Mouse (Mus musculus): ENCODE measurements around the gene Aebp2.
"Not testable (repeated sequence)": the region's sequence is repeated elsewhere in the genome, so short reads cannot be mapped to it uniquely, and the experiment has no call there.

Aebp2 gene

DNA sequence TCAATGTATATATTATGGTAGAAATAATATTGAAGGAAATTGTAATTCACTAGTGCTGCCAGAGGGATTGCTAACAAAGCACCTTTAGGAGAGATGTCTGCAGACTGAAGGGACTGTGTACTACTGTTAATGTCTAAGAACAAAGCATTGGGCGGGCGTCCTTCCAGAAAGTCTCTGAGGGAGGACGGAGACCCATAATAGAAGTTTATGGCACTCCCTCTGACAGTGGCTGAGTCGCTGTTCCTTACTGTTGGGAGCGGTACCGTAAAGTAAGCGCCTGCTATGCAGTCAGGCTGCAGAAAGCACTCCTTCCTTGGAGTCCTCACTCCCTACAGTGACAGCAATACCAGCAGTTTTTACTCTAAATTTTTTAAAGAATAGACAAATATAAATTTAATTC lies 29.5 kb downstream of the Aebp2 start:
- in situ Hi-C loops (cut with MboI): no loop called here

DNA sequence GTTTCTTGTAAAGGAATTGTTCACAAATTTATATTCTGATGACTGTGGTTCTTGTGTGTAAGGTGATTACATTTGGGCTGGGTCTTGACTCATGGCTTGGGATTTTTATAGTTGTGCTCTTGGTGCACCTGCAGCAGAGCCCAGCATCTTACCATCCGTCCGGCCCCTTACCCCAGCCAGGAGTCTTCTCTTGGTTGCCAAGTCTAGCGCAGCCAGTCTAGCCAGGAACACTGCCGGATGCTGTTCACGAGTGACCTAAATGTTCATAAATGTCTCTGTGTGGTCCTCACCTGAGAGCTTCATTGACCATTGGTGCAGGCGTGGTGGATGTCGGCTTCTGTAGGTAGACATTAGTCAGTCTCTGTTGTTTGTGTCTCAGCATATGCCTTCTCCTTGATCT lies 33.0 kb downstream of the Aebp2 start:
- in situ Hi-C loops (cut with MboI): no loop called here

DNA sequence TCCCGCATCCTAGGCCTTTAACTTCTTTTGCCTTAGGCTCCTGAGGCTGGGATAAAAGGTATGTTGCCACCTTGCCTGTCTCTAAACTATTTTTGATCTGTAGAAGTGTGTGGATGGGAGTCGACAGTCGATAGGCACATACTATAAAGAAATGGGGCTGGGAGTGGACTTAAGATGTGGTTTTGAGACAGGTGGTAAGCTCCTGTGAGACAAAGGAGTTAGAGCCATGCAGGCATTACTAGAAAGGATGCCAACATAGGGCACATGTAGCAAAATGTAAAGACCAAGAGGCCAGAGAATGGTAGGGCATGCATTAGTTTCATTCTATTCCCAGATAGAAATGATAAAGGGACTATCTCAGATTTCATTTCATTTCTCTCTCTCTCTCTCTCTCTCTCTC lies 34.5 kb downstream of the Aebp2 start:
- in situ Hi-C loops (cut with MboI): no loop called here

DNA sequence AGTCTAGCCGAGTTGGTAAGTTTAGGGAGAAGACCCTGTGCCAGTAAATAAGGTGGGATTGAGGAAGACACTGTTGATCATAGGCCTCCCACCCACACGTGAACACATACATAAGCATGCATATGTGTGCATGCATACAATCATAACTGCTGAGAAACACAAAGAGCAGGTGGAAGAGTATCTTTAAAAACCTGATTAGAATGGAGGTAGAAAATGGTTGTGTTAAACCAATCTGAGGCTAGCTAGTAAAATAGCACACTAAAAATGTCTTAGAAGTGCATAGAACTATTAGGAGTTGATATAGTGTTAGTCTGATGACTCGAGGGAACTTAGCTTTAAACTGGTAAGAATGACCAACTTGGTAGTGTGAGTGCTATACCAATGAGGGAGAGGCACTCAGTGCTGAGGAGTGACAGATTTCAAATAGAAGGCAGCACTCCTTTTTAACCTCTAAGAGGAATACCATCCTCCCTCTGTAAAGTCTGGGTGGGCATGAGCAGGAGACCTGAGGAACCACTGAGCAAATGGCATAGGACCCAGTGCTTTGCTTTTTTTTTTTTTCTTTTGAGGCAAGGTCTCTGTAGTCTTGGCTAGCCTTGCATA lies 35.6 kb downstream of the Aebp2 start:
- in situ Hi-C loops (cut with MboI): no loop called here

DNA sequence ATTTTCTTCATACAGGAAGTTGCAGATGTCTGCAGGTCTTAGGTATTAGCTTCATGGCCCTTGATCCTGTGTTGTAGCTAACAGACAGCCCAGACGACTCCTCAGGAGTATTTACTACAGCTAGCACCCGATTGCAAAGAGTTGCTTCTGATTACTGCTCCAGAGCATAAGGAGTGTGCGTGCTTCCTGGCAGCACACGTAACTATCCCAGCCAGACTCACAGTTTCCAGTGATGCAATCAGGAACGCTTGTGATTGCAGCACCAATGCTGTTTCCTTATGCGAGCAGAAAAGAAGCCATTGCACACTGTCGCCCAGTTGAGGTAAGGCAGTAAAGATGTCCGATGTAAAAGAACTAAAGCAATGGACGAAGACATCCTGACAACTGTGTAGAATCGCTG lies 38.6 kb downstream of the Aebp2 start:
- in situ Hi-C loops (cut with MboI): no loop called here

DNA sequence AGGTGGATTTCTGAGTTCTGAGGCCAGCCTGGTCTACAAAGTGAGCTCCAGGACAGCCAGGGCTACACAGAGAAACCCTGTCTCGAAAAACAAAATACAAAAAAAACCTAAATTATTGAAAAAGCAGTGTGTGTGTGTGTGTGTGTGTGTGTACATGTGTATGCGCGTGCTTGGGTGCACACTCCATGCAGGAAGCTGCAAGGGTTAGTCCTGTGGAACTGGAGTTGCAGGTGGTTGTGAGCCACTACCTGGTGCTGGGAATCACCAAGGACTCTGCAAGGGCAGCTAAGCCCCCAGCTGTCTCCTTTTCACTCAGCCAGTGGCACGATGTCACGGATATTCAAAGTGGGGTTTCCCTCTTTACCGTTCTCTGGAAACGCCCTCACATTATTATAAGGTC lies 39.3 kb downstream of the Aebp2 start:
- in situ Hi-C loops (cut with MboI): no loop called here

DNA sequence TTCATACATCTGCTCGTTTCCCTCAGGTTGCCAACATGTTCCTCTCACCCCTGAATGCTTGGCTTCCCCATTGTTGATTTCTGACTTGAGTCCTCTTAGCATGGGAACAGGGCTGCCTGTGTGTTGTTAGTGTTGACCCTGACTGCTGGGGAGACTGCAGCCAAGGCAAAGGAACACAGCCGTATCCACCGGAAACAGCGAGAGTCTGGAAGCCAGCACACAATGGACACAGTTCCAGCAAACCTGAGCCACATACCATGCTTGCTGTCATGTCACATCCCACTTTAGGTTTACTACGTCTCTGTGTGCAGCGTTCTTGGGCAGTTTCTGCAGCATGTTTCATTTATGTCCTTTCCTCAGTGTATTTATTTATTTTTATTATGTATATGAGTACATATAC lies 39.8 kb downstream of the Aebp2 start:
- in situ Hi-C loops (cut with MboI): no loop called here

DNA sequence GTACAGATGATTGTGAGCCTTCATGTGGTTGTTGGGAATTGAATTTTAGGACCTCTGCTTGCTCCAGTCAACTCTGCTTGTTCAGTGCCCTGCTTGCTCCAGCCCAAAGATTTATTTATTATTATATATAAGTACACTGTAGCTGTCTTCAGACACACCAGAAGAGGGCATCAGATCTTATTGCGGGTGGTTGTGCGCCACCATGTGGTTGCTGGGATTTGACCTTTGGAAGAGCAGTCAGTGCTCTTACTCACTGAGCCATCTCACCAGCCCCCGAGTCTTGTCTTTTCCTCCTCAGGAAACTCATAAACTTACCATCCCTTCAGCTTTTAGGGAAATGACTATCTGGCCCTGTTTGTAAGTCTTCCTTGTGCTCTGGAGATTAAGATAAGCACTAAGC lies 40.2 kb downstream of the Aebp2 start:
- in situ Hi-C loops (cut with MboI): not testable (repeated sequence)

DNA sequence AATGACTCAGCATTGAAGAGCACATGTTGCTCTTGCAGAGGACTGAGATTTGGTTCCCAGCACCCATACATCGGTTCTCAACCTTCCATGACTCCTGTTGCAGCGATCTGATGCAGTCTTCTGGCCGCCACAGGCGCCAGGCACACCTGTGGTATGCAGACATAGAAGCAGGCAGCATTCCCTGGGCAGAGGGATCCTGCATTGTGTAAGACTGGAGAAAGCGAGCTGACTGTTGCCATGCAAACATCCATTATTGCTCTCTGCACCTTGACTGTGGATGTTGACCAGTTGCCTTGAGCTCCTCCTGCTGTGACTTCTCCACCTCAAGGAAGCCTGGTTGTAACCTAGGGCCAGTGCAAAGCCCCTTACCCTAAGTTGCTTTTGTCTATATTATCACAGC lies 42.1 kb downstream of the Aebp2 start:
- in situ Hi-C loops (cut with MboI): no loop called here

DNA sequence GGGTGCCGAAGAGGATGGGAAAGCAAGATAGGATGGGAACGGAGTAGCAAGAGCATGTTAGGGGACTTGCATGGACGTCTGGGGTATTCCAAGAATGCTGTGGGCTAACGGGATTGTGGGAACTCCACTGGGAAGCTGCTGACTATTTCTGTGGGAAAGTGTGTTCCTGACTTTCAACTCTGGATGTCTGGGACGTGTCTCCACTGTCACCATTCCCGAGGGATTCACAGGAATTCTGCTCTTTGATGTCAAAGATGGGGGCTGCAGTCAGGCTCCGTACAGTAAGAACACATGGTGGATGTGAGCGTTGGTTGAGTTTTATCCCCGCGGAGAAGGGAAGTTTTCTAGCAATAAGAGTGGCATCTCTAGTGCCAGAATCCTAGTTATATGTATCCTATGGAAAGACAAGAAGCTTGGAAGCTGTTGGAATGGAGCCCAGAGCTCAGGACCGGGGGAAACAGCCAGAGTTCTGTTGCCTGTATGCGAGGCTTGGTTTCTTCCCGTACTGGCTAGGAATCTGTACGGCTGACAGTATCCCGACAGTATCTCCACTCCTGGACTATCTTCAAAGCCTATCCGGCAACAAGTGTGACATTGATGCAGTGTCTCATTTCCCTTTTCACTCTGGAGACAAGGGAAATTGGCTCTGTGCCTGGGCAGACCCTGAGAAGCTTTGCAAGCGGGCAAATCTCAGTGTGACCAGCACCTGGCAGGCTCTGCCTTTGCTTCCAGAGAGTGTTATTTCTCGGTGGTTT lies 44.2 kb downstream of the Aebp2 start:
- in situ Hi-C loops (cut with MboI): no loop called here

DNA sequence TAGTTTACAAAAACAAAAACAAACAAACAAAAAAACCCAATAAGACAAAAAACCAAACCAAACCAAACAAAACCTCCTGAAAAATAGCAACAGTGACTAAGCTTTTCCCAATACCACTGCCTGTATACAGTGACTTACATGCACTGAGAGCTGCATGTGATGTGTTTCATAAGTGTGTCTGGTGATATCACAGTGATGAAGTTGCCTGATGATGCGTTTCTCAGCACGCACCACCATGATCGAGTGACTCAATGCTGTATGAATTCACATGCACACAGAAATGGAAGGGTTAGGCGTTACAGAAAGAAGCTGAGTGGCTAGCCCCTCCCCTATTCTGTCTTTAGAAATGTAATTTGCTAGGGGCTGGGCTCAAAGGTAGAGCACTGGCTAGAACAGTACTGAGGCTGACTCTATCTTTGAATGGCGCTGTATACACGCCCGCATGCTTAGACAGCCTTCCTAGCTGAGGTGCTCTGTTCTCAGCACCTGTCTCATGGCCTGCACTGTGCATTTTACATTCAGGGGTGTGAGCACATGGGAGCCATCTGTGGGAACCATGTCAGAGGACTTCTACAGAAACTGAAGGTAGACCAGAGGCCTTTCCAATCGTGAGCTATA lies 44.9 kb downstream of the Aebp2 start:
- in situ Hi-C loops (cut with MboI): no loop called here

DNA sequence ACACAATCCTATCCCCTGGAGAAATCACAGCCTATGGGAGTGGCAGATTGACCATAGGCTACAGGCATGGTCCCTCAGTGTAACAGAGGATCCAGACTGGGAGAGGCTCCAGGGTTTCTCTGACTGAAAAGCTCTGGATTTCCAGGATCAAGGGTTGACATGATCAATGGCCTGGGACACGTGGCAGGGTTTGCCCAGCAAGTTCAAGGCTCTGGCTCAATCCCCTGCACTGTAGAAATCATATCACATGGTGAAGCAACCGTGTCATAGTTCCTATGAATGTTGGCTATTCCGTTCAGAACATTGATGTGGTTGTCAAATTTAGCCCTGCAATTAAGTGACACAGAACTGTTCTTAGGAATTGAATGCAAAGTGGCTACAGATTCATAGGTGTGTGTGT lies 52.0 kb downstream of the Aebp2 start:
- in situ Hi-C loops (cut with MboI): no loop called here

DNA sequence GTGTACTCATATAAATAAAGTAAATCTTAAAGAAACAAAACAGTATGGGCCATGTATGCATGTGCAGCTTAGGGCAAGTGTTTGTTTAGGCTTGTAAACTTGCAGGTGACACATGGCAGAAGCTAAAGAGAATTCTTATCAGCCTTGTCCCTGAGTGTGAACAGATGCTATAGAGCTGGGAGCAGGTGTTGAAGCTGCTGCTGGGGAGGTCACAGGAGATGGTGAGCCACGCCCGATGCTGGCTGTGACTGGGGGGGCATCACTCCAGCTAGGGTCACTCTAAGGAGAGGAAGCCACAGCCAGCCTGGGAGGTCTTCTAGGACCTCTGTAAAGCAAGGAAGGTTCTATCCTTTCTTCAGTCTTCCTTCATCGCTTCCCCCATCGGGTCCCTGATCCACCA lies 53.6 kb downstream of the Aebp2 start:
- in situ Hi-C loops (cut with MboI): no loop called here

DNA sequence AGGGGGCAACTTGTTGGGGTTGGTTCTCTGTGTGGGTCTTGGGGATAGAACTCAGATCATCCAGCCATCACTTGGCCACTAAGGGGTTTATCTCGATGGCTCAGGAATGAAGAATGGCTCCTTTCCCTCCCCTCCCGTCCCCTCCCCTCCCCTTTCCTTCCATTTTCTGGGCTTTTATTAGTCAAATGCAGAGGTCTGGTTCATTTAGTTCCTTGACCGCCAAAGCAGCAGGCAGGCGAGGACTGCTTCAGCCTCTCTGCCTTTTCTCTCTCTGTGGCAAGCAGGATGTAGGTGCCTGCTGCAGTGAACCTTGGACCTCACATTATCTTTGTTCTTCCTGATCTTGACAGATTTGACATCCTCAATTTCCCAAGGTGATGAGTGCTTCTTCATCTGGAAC lies 54.6 kb downstream of the Aebp2 start:
- in situ Hi-C loops (cut with MboI): no loop called here

DNA sequence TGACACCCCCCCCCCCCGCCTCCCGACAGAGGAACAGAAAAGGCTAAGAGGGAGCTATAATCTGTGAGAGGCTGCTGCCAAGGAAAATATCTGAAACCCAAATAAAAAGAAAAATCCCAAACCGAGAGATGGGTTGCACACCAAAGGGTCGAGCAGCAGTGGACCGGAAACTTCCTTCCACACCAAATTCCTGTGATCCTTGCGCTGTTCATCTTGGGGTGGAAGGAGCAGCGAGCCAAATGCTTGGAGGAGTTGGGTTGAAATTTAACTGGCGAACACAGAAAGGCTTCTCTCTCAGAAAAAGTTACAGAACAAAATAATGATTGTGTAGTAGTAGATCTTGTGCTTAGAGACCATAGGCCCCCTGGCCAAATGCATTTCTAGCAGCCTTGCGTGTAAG lies 55.5 kb downstream of the Aebp2 start:
- in situ Hi-C loops (cut with MboI): no loop called here

DNA sequence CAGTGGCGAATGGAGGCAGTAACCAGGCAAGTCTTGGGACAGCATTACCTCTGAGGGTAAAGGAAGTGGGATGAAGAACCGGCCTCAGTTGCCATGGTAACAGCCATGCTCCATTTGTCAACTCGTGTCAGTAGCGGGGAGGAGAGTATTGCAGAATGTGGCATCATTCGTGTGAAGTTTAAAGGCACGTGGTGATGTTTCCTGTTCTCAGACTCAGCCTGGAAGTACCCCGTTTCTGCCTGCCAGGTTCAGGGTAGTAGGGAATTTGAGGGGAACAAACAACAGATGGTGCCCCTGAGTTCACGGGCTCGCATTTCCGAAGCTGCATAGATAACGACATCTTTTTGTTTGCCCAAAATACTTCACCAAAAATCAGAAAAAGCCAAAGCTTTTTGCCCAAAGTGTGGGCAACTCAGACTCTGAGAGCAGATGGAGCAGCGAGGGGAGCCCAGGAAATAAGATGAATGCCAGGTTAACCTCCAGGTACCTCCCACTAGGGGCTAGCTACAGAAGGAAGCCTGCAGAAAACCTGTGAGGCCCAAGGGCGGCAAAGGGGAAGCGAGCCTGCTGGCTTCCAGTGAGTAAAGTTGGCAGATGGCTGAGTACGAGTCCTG lies 56.3 kb downstream of the Aebp2 start:
- in situ Hi-C loops (cut with MboI): no loop called here

DNA sequence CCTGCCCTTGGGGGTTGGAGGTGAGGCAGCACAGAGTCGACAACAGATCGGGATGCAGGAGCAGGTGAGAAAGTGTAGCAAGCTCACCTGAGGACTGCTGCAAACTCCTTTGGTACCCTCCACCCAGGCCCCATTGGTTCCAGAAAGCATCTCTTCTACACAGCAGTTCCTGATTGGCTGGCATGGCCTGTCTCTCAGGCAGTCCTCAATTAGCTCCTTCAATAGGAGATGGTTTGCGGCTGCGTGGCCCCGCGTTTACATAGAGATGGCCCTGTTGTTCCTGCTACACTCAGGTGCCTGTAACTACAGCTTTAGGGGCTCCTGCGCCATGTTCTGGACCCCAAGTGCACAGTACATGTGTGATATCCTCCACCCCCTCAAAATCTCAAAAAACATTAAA lies 58.2 kb downstream of the Aebp2 start:
- in situ Hi-C loops (cut with MboI): no loop called here

DNA sequence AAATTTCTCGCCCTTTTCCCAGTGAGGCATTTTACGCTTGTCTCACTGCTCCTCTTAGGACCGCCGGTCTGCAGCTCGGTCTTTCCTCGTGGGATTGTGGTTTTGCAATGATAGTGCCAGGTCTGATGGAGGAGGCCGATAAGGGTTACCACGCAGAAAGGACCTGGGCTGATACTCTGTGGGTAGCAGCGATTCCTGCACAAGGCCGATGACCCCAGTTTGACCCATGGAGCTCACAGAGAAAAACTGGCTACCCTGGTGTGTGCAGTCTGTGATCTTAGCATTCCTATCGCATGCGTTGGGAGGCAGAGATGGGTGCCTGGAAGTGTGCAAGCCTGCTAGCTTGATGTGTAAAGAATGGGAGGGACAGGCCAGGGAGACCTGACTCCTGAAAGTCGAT lies 60.4 kb downstream of the Aebp2 start:
- in situ Hi-C loops (cut with MboI): no loop called here

DNA sequence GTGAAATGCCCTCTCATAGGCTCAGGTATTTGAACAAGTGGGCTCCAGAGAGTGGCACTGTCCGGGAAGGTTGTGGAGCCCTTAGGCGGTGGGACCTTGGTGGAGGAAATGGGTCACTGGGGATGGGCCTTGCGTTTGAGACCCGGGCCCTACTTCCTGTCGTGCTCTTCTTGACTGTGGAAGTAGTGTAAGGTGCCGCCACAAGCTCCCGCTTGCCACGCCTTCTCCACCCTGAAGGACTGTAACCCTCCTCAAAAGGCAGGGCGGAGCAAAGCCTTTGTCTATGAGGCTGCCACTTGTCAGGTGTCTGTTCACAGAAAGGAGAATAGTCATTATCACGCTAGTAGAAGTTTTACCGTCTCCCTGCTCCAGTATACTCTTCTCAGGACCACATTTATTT lies 61.9 kb downstream of the Aebp2 start:
- in situ Hi-C loops (cut with MboI): no loop called here

DNA sequence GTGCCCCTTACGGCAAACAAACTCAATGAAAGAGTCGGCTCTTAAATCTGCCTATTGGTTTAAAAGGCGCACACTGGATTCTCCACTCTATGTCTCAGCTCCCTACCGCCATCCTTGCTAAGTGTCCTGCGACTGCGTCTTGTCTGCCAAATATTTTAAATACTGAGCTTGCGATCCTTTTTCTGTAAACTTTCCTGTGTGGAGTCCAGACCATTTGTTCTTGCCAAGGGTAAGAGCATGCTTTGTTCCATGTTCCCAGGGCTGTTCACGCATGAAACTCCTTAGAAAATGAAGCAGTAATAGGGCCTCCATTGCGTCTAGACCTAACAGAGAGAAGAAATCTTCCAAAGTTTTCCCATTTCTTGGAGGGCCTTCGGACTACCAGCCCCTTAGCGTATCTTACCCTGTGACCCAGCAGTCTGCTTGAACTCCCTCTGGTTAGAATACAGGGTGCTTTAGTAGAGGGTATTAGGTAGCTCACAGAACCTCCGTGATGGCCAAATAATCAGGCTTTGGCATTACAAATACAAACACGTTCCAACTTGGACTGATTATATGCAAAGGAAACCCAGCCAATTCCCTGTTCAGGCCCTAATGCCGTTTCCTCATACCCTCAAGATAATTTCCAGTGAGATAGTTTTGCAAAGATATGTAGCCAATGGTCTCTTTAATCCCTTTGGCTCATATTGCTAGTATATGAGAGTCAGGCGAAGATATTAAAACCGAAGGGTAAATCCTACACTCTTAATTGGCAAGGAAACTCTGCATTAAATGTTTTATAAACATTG lies 67.3 kb downstream of the Aebp2 start:
- in situ Hi-C loops (cut with MboI): no loop called here

DNA sequence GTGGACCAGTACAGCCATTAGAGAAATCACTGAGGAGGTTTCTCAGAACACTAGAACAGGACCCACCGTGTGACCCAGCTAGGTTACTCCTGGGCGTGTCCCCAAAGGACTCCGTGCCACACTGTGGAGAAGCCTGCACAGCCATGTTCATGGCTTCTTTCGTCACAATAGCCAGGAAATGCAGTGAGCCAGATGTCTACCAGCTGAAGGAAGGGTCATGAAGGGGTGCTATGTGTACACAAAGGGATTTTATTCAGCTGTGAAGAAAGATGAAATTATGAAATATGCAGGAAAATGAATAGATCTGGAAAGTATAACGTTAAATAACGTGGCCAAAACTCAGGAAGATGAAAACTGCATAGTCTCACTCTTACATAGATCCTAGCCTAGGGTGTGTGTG lies 69.7 kb downstream of the Aebp2 start:
- in situ Hi-C loops (cut with MboI): no loop called here

DNA sequence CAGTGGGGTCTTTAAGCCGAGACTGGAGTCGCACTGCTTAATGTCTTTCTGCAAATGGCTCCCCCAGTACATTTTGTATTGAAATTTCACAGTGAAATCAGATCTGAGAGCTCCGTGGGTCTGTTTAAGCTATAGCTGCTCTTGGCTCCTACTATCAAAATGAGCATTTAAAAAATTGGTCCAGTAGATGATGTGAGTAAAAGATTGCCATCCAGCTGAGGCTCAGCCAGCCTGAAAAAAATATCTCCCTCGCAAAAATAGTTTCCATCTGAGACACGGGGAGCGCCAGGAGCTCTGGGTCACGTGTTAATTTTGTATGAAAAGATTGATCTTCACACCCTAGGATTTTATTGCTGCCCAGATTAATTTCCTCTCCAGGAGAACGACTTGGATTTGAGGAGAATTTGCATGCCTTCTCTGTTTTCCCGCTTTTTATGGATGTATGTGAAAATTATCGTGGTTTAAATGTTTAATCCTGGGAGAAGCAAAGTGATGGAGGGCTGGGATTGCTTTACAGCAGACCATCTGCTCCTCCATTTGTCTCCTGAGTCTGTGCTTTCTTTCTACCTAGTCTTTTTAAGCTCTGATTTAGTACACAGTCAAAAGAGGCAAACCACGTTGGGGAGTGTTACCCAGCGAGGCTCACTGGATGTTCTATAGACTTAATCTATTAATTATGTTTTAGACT lies 73.9 kb downstream of the Aebp2 start:
- in situ Hi-C loops (cut with MboI): no loop called here

Measured in mature B cell (primary cell).